Mouse (Mus musculus) neural tube, embryonic 15.5 days (tissue): ENCODE results near the gene Dbnl. TPM values are rescaled to one million over a fixed set of nuclear protein-coding genes. Genes with fewer than 3 reads are reported as not detected.

Experiments used
- ATAC-seq: fragments of 200-750 bp; cut with Nextera tagmentation; 2 replicates; pipeline ENCODE4 v1.8.0; 2017; ENCODE audit warnings: mild to moderate bottlenecking, moderate TSS enrichment, moderate library complexity; ENCODE audit not compliant: low FRiP score
- H3K27ac ChIP-seq: fragments of 300-500 bp; sonication (generic); replicated peaks from 2 replicates; pipeline ENCODE4 v1.5.1; 2015; ENCODE audit warnings: mild to moderate bottlenecking, inconsistent platforms
- H3K27me3 ChIP-seq: fragments of 300-500 bp; sonication (generic); replicated peaks from 2 replicates; pipeline ENCODE4 v1.6.1; 2015; ENCODE audit warnings: inconsistent platforms
- H3K36me3 ChIP-seq: fragments of 300-500 bp; sonication (generic); 2 replicates; pipeline ENCODE4 v1.6.1; 2015; ENCODE audit warnings: inconsistent platforms
- H3K4me1 ChIP-seq: fragments of 300-500 bp; sonication (generic); 2 replicates; pipeline ENCODE4 v1.6.1; 2015; ENCODE audit warnings: inconsistent platforms
- H3K4me2 ChIP-seq: fragments of 300-500 bp; sonication (generic); 2 replicates; pipeline ENCODE4 v1.6.1; 2015; ENCODE audit warnings: inconsistent platforms, mild to moderate bottlenecking, moderate library complexity
- H3K4me3 ChIP-seq: fragments of 300-500 bp; sonication (generic); replicated peaks from 2 replicates; pipeline ENCODE4 v1.5.1; 2015; ENCODE audit warnings: mild to moderate bottlenecking, inconsistent platforms
- H3K9ac ChIP-seq: fragments of 300-500 bp; sonication (generic); replicated peaks from 2 replicates; pipeline ENCODE4 v1.6.1; 2015; ENCODE audit warnings: mild to moderate bottlenecking, inconsistent platforms
- H3K9me3 ChIP-seq: fragments of 300-500 bp; sonication (generic); replicated peaks from 2 replicates; pipeline ENCODE4 v1.6.1; 2016; ENCODE audit warnings: inconsistent platforms
- WGBS: fragments of 180-500 bp; shearing (Covaris S2); methylation state at CpG from one replicate; pipeline ENCODE4 v1.1.7; 2015; ENCODE audit warnings: mixed read lengths; 5-methylcytosine and 5-hydroxymethylcytosine counted together
- polyA plus RNA-seq: library from polyadenylated mRNA; unstranded; fragments of >200 nt; fragmentation: Nextera tagmentation; extraction: Ambion mirVana; gene quantifications from 2 replicates; pipeline ENCODE4 v1.2.1, GENCODE M21; 2015

The Dbnl gene
- polyA plus RNA-seq, 1 experiment from 2014 or later: 131 TPM

DNA sequence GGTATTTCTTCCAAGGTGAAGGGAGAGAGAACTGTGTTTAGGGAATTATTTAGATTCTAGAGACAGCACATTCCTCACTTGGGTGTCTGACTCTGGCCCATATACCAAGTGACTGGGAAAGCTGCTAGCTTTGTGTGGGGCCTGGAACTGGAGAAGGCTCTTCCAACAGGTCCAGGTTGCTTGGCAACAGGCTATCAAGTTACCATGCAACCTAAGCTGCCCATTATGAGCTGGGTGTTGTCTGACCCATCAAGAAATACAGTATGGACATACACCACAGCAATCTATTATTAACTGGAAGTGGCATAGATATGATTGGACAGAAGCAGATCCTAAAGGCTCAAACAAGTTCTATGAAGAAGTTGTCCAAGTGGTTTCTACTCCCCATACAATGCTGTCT is 37.1 kb downstream of the Dbnl start:
- no peak for ATAC-seq
- no peaks in the 10 kb centered on the region for H3K27me3 ChIP-seq
- H3K4me2 ChIP-seq: no peak overlapping the region
- H3K9ac ChIP-seq: no peak overlapping the region
- H3K4me3 ChIP-seq: no peak overlapping the region
- no peaks in the 10 kb centered on the region for H3K4me1 ChIP-seq
- H3K27ac ChIP-seq: no peak overlapping the region
- H3K36me3 ChIP-seq: peaks cover 20% of the 10 kb centered on the region
- no peaks in the 10 kb centered on the region for H3K9me3 ChIP-seq

GRCm38 (mm10) chr11:5827931-5828330 is 39.6 kb downstream of the Dbnl start:
- Histone ChIP-seq H3K27me3 (no peaks in the 10 kb centered on the region), H3K4me1 (no peaks in the 10 kb centered on the region), H3K36me3 (peaks cover 32% of the 10 kb centered on the region), H3K27ac (no peak overlapping the region), H3K9me3 (no peaks in the 10 kb centered on the region), H3K4me3 (no peak overlapping the region), H3K4me2 (no peak overlapping the region), H3K9ac (no peak overlapping the region)
- WGBS: 96% methylated on average over 5 of the region's 5 CpGs
- no peak for ATAC-seq

DNA sequence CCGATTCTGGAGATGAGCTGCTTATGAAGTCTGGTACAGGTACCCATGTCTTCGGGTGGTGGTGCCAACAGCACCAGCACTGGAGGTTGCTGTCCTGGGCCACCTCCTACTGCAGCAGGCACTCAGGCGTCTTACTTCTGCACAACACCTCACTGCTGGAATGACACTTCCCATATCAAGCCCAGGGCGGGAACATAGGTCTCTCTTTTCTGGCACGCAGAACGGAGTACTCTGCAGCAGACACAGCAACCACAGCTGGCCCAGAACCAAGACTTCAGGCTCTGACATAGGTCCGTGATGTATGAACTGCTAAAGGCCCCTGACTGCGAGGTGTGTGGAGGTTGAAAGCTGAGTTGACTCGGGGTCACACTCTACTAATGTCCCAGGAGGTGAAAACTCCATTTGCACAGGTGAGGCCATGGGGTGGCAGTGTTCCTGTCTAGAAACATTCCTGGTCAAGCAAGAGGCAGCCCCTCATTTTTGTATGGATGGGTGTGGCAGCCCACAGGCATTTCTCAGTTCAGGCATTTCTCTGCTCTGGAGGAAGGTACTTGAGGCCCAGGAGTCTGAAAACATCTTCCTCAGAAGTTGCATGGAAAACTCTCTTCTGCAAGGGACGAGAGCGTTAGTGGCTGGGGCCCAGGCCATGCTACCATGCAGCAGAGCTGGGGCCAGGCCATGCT is 40.4 kb downstream of the Dbnl start:
- Histone ChIP-seq H3K27ac (no peak overlapping the region), H3K9ac (no peak overlapping the region), H3K9me3 (no peaks in the 10 kb centered on the region), H3K4me3 (no peak overlapping the region), H3K4me1 (no peaks in the 10 kb centered on the region), H3K27me3 (no peaks in the 10 kb centered on the region), H3K36me3 (peaks cover 32% of the 10 kb centered on the region), H3K4me2 (no peak overlapping the region)
- ATAC-seq: no peak
- WGBS: 92% methylated on average over 11 of the region's 11 CpGs

GRCm38 (mm10) chr11:5829327-5829726 is 41.0 kb downstream of the Dbnl start:
- Histone ChIP-seq H3K9me3 (no peaks in the 10 kb centered on the region), H3K4me2 (no peak overlapping the region), H3K9ac (no peak overlapping the region), H3K4me3 (no peak overlapping the region), H3K27ac (no peak overlapping the region), H3K36me3 (peaks cover 32% of the 10 kb centered on the region), H3K27me3 (no peaks in the 10 kb centered on the region), H3K4me1 (no peaks in the 10 kb centered on the region)
- ATAC-seq: no peak
- 93% methylated on average over 12 of the region's 12 CpGs for WGBS

GRCm38 (mm10) chr11:5834506-5834905 is 46.2 kb downstream of the Dbnl start:
- Histone ChIP-seq H3K27me3 (no peaks in the 10 kb centered on the region), H3K4me1 (peaks cover 15% of the 10 kb centered on the region), H3K4me3 (no peak overlapping the region), H3K36me3 (peaks cover 16% of the 10 kb centered on the region), H3K4me2 (no peak overlapping the region), H3K27ac (no peak overlapping the region), H3K9me3 (no peaks in the 10 kb centered on the region), H3K9ac (no peak overlapping the region)
- 92% methylated on average over 9 of the region's 9 CpGs for WGBS
- ATAC-seq: no peak

- ATAC-seq: no peak
- Histone ChIP-seq H3K4me2 (no peak overlapping the region), H3K4me1 (peaks cover 15% of the 10 kb centered on the region), H3K27me3 (no peaks in the 10 kb centered on the region), H3K9ac (no peak overlapping the region), H3K27ac (no peak overlapping the region), H3K4me3 (no peak overlapping the region), H3K36me3 (peaks cover 12% of the 10 kb centered on the region), H3K9me3 (no peaks in the 10 kb centered on the region)
- WGBS: 93% methylated on average over 7 of the region's 7 CpGs
Measured at GRCm38 (mm10) chr11:5835057-5835456, 46.8 kb downstream of the Dbnl start.

DNA sequence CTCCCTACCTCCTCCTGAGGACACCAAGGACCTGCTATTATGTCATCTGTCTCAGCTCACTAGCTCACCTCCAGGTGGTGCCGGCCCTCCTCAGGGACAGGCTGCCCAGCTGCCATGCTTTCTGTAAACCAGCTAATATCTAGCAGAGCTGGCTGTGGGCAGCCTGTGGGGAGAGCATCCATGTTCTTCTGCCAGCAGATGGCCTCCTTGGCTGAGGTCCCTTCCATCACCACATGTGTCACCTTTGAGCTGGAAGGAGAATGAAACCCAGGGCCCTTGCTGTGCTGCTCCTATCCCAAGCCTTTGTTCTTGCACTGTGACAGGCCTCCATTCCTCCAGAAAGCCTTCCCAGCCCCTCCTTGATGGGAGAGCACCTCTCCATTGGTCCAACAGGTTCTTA is 47.8 kb downstream of the Dbnl start:
- ATAC-seq: no peak
- no peak overlapping the region for H3K4me3 ChIP-seq
- no peaks in the 10 kb centered on the region for H3K27me3 ChIP-seq
- no peaks in the 10 kb centered on the region for H3K9me3 ChIP-seq
- H3K9ac ChIP-seq: no peak overlapping the region; the same call in 1 of the 2 replicates
- 48% methylated on average over 1 of the region's 1 CpGs for WGBS
- peaks cover 4% of the 10 kb centered on the region; the same call in 1 of the 2 replicates for H3K36me3 ChIP-seq
- H3K4me1 ChIP-seq: peaks cover 15% of the 10 kb centered on the region
- H3K4me2 ChIP-seq: no peak overlapping the region
- no peak overlapping the region for H3K27ac ChIP-seq

- Histone ChIP-seq H3K9ac (peak within 1 kb of the TSS; percentile 68), H3K36me3 (no peaks in the 10 kb centered on the region), H3K9me3 (no peaks in the 10 kb centered on the region), H3K27ac (peak within 1 kb of the TSS; percentile 73), H3K4me3 (peak within 1 kb of the TSS; percentile 52), H3K4me1 (peaks cover 15% of the 10 kb centered on the region), H3K27me3 (no peaks in the 10 kb centered on the region), H3K4me2 (peak within 1 kb of the TSS; percentile 94)
- under 1% methylated on average over 63 of the region's 63 CpGs for WGBS
- peak; percentile 96 for ATAC-seq
Measured at GRCm38 (mm10) chr11:5837251-5838246, 49.3 kb downstream of the Dbnl start, which contains the start of gene Polm. Polm (minus strand) TSS chr11:5838016.

- WGBS: 84% methylated on average over 7 of the region's 7 CpGs
- H3K4me3 ChIP-seq: no peak overlapping the region
- H3K4me2 ChIP-seq: no peak overlapping the region
- no peak overlapping the region for H3K27ac ChIP-seq
- H3K36me3 ChIP-seq: no peaks in the 10 kb centered on the region
- H3K4me1 ChIP-seq: peaks cover 15% of the 10 kb centered on the region
- ATAC-seq: no peak
- H3K9ac ChIP-seq: no peak overlapping the region
- H3K27me3 ChIP-seq: no peaks in the 10 kb centered on the region
- H3K9me3 ChIP-seq: no peaks in the 10 kb centered on the region
Measured at GRCm38 (mm10) chr11:5840346-5840745, 52.1 kb downstream of the Dbnl start.

DNA sequence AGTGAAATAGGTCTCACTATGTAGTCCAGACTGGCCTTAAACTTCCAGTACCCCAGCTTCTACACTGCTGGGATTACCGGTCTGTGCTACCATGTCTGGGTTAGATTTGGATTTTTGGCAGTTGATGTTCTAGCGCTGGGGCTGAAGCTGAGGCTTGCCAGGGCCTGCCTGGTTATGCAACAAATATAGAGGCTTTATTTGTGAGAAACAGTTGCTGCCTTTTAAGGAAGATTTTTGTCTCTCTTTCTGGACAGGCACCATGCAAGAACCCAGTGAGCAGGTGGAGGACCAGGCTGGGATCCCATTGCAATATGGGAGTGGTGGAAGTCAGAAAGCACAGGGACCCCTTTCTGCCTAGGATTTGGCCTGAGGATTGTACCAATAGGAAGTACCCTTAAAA is 53.5 kb downstream of the Dbnl start:
- Histone ChIP-seq H3K27me3 (no peaks in the 10 kb centered on the region), H3K4me1 (peaks cover 7% of the 10 kb centered on the region), H3K9me3 (no peaks in the 10 kb centered on the region), H3K36me3 (no peaks in the 10 kb centered on the region), H3K4me2 (no peak overlapping the region), H3K9ac (no peak overlapping the region), H3K4me3 (no peak overlapping the region), H3K27ac (no peak overlapping the region)
- WGBS: 96% methylated on average over 2 of the region's 2 CpGs
- ATAC-seq: no peak

DNA sequence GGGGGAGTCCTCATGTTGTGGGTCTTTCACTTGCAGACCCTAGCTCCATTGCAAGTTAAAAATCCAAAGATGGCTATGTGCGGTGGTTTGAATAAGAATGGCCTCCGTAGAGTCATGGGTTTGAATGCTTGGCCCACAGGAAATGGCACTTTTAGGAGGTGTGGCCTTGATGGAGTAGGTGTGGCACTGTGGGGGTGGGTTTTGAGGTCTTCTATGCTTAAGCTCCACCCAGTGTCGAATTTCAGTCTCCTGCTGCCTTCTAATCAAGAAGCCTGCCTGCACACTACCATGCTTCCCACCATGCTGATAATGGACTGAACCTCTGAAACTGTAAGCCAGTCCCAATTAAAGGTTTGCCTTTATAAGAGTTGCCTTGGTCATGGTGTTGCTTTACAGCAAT is 54.8 kb downstream of the Dbnl start:
- H3K4me3 ChIP-seq: no peak overlapping the region
- no peak for ATAC-seq

More for the DNA sequence above, 54.8 kb downstream of the Dbnl start:
- WGBS: 80% methylated on average over 3 of the region's 3 CpGs
- no peaks in the 10 kb centered on the region for H3K4me1 ChIP-seq
- H3K9me3 ChIP-seq: no peaks in the 10 kb centered on the region
- no peaks in the 10 kb centered on the region for H3K36me3 ChIP-seq
- no peak overlapping the region for H3K4me2 ChIP-seq
- H3K9ac ChIP-seq: no peak overlapping the region
- H3K27me3 ChIP-seq: no peaks in the 10 kb centered on the region
- no peak overlapping the region for H3K27ac ChIP-seq
